Mouse (Mus musculus) testis, adult 2 months (tissue): ENCODE measurements around the gene Irs1. TPM values are rescaled to one million over a fixed set of nuclear protein-coding genes. Genes with fewer than 3 reads are reported as not detected.

Experiments
- H3K27ac ChIP-seq: fragments of 200-500 bp; 2 replicates; pipeline ENCODE4 v1.5.1; 2012; ENCODE audit warnings: low read depth, low read length; ENCODE audit not compliant: control insufficient read depth, insufficient read depth
- H3K27me3 ChIP-seq: fragments of 200-500 bp; 2 replicates; pipeline ENCODE4 v1.6.1; 2012; ENCODE audit warnings: mild to moderate bottlenecking, low read length, moderate library complexity; ENCODE audit not compliant: control insufficient read depth, insufficient read depth
- H3K36me3 ChIP-seq: fragments of 200-500 bp; 2 replicates; pipeline ENCODE4 v1.6.1; 2012; ENCODE audit warnings: mild to moderate bottlenecking, low read length; ENCODE audit not compliant: control insufficient read depth, insufficient read depth
- H3K4me1 ChIP-seq: fragments of 200-500 bp; 2 replicates; pipeline ENCODE4 v1.6.1; 2012; ENCODE audit warnings: low read length; ENCODE audit not compliant: control insufficient read depth, insufficient read depth
- H3K4me3 ChIP-seq: fragments of 200-500 bp; 2 replicates; pipeline ENCODE4 v1.5.1; 2012; ENCODE audit warnings: low read depth, mild to moderate bottlenecking, low read length, moderate library complexity, mixed read lengths; ENCODE audit not compliant: control insufficient read depth
- CTCF ChIP-seq: fragments of 200-500 bp; IDR thresholded peaks from 2 replicates; pipeline ENCODE4 v1.5.1; 2012; ENCODE audit warnings: low read depth, mild to moderate bottlenecking, inconsistent platforms, low read length, moderate library complexity; ENCODE audit not compliant: control insufficient read depth, insufficient read depth, insufficient replicate concordance
- POLR2A ChIP-seq: fragments of 200-500 bp; IDR thresholded peaks from 2 replicates; pipeline ENCODE4 v1.6.1; 2012; ENCODE audit warnings: low read depth, mild to moderate bottlenecking, inconsistent platforms, low read length, moderate library complexity; ENCODE audit not compliant: control insufficient read depth
- polyA plus RNA-seq: library from polyadenylated mRNA; depleted of rRNA; stranded (reverse); fragments of >200 nt; gene quantifications from 2 replicates; pipeline ENCODE4 v1.2.3, GENCODE M21; 2012

Irs1 gene
- polyA plus RNA-seq, 1 experiment: 0.41 TPM

DNA sequence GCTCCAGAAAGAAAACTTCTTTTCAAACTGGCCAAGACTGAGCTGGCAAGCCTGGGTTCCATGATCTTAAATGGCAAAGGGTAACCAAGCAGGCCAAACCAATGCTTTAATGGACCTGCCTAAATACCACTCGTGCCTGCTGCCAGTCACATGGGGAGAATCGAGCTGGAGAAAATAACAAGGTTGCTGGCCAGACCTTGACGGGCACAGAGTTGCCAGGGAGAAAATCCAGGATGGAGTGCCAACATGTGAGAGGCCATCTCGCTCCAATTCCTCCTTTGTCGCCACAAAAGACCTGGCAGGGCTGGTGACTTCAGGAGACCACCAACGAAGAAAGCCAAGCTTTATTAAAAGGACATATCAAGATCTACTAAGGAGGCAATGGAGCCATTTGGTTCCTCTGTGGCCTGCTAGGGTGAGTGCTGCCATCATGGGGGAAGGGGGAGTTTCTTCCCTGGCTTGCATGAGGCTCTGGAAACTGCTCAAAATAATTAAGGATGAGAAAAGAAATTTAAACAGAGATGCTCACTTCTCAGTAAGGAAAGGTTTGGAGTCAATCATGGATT is 47.9 kb downstream of the Irs1 start:
- Histone ChIP-seq H3K27me3 (no peaks in the 10 kb centered on the region), H3K4me3 (no peak overlapping the region), H3K36me3 (no peaks in the 10 kb centered on the region), H3K4me1 (no peaks in the 10 kb centered on the region; the same call in 1 of the 2 replicates), H3K27ac (no peak overlapping the region)
- TF ChIP-seq POLR2A: no peak
- no peak for TF ChIP-seq CTCF

DNA sequence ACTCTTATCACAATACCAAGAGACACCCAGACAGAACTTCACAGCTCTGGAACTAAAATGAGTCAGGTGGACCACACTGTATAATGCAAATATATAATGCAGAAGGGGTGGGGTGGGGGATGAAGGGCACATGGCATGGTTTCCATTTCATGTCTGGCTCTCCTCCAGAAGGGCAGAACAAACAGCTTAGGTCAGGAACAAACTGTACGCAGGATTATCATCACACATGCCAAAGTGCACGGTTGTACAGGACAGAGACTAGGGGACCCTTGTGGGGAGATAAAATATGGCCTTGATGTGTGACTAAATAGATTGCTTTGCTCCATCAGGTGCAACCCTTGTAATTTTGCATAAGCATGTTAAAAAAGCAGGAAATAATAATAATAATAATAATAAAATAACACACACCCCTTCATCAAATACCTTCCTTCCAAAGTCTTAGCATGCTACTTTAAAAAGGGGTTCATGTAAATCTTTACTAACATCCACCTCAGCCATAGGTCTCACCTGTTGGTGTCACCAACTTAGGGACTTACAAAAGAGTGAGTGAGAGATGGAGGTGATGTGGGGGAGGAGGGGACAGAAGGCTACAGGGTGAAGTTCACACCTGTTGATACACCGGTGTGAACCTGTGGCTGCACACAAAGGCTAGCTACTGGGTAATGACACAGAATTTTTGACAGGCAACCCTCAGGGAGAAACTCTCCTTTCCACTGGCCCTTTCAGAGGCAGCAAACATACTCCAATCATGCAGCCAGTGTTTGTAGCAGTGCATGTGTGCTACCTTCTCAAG is 51.6 kb downstream of the Irs1 start:
- no peaks in the 10 kb centered on the region for H3K27me3 ChIP-seq
- no peak overlapping the region for H3K4me3 ChIP-seq
- no peaks in the 10 kb centered on the region for H3K36me3 ChIP-seq
- no peak overlapping the region for H3K27ac ChIP-seq
- H3K4me1 ChIP-seq: no peaks in the 10 kb centered on the region
- TF ChIP-seq POLR2A: no peak
- no peak for TF ChIP-seq CTCF

DNA sequence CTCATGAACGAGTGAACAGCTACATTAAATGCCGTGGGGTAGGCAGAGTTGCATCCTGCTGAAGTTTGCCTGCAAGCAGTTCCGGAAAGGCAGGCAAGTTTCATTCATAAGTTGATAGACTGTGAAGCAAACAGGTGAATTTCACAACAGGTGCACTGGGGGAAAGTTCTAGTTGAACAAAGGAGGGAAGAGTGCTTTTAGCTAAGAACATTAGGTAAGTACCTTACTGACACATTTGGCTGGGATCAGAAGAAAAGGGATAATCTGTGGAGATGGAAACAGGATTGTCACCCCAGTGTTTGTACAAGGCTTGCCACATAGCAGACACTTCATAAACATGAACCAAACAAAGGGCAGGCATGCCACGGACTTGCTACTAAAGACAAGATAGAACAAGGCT is 53.0 kb downstream of the Irs1 start:
- Histone ChIP-seq H3K27ac (no peak overlapping the region), H3K27me3 (no peaks in the 10 kb centered on the region), H3K36me3 (no peaks in the 10 kb centered on the region), H3K4me3 (no peak overlapping the region), H3K4me1 (no peaks in the 10 kb centered on the region)
- TF ChIP-seq POLR2A (no peak), CTCF (no peak)

DNA sequence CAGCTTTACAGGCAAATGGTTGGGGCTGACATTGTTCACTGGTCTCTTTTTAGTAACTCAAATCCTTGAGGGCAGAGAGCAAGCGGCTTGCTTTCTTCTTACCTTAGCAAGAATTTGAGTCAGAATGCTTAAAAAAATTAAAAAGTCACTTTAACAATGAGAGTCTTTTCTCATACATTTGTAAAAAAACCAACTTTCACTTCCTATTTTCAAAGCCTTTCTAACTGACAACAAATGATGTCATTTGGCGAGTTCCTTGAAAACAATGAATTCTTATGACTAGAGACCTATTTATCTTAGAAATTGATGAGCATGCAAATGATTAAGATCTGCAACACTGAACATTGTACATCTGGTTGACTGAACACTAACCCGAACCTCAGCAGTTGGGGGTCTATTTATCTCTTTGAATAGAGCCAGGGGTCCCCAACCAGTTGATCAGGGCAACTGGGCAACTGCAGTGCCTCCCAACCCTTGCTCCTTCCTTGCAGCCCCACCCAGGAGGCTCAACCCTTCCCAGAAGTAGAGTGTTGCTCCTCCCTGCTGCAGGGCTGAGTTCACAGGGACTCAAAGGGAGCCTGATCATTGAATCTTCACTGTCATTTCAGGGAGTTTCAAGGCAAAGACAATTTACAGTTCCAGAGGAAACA is 55.6 kb downstream of the Irs1 start:
- Histone ChIP-seq H3K27me3 (no peaks in the 10 kb centered on the region), H3K27ac (no peak overlapping the region), H3K36me3 (no peaks in the 10 kb centered on the region), H3K4me3 (no peak overlapping the region), H3K4me1 (no peaks in the 10 kb centered on the region)
- no peak for TF ChIP-seq CTCF
- TF ChIP-seq POLR2A: no peak

DNA sequence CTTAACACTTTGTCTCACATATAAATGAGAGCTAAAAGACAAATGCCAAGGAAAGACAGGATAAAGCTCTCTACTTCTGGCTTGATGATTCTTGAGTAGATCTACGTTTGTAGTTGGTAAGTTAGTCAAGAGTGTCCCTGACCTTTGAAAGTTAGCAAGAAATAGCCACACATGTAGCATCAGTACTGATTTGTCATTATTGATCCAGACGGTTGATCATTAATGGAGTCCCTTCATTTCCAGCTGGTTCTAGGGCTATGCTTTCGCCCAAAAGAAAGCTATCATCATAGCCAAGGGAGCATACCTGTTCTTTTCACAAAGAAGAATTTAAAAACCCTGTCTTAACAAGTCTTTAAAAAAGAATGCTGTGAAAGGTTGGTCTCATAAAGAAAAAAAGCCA is 56.6 kb downstream of the Irs1 start:
- no peaks in the 10 kb centered on the region for H3K4me1 ChIP-seq

DNA sequence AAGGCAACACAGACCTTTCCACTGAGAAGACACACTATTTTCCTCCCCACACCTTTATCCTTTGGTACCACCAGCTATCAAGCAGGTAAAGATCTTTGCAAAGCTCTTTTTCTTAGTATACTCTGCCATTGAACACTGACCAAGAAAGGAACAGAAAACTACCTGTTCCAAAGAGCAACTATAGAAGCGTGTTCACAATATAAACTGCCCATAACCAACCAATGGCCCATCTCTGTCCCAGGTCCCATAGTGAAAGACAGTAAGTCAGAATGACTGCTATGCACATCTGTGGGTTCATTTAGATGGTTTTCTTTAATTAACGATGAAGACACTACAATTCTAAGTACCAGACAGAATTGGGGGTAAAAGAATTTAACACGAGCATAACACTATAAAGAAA is 58.4 kb downstream of the Irs1 start, which contains the start of gene Gm9747:
Gene Gm9747, plus strand, starts transcription at position 301 of the 400 bp plus-strand sequence.
- no peaks in the 10 kb centered on the region for H3K4me1 ChIP-seq
- H3K36me3 ChIP-seq: no peaks in the 10 kb centered on the region
- no peaks in the 10 kb centered on the region for H3K27me3 ChIP-seq

More for the DNA sequence above, 56.6 kb downstream of the Irs1 start:
- Histone ChIP-seq H3K27me3 (no peaks in the 10 kb centered on the region), H3K27ac (no peak overlapping the region), H3K4me3 (no peak overlapping the region), H3K36me3 (no peaks in the 10 kb centered on the region)
- no peak for TF ChIP-seq POLR2A
- TF ChIP-seq CTCF: no peak

DNA sequence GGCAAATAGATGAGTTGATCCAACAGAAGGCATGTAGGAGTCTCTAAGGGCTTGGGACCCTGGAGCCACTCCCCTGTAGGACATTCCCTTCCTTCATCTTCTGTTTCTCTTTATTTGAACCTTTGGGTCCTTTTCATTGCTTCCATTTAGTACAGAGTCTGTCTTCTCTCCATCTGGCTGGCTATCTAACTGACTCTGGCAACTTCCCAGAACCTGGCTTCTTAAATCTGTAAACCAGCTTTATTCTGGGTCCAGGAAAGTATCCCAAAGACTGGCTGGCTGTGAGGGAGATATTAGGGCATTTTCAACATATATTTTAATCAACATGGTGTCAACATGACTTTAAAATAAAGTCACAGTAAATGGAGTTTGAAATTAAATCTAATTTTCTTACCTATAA is 62.4 kb downstream of the Irs1 start:
- Histone ChIP-seq H3K4me1 (no peaks in the 10 kb centered on the region), H3K36me3 (no peaks in the 10 kb centered on the region), H3K4me3 (no peak overlapping the region), H3K27ac (no peak overlapping the region), H3K27me3 (no peaks in the 10 kb centered on the region)
- TF ChIP-seq POLR2A: no peak
- no peak for TF ChIP-seq CTCF

More for the DNA sequence above, 58.4 kb downstream of the Irs1 start, which contains the start of gene Gm9747:
- TF ChIP-seq CTCF: no peak
- TF ChIP-seq POLR2A: no peak
- no peak within 1 kb of the TSS for H3K4me3 ChIP-seq
- H3K27ac ChIP-seq: no peak within 1 kb of the TSS
